Mouse (Mus musculus) E14TG2a.4 (cell line): Measurements from ENCODE around the gene Krt16.
A peak's percentile ranks its signal among the peaks of the same experiment; 100 is the strongest.

Experiments
- H3K27me3 ChIP-seq: 2 replicates; pipeline ENCODE4 v1.6.1; 2014; ENCODE audit warnings: low read length, control low read depth; ENCODE audit not compliant: insufficient read depth
- H3K36me3 ChIP-seq: 2 replicates; pipeline ENCODE4 v1.6.1; 2014; ENCODE audit warnings: low read length, control low read depth; ENCODE audit not compliant: insufficient read depth
- H3K4me1 ChIP-seq: replicated peaks from 2 replicates; pipeline ENCODE4 v1.6.1; 2014; ENCODE audit warnings: low read depth, low read length, control low read depth
- H3K4me3 ChIP-seq: replicated peaks from 2 replicates; pipeline ENCODE4 v1.5.1; 2014; ENCODE audit warnings: mild to moderate bottlenecking, low read length
- H3K9me3 ChIP-seq: 2 replicates; pipeline ENCODE4 v1.6.1; 2014; ENCODE audit warnings: low read length, control low read depth
- CTCF ChIP-seq: conservative IDR thresholded peaks from 2 replicates; pipeline ENCODE4 v1.5.1; 2014; ENCODE audit warnings: low read length
- NANOG ChIP-seq: IDR thresholded peaks from 2 replicates; pipeline ENCODE4 v1.6.1; 2014; ENCODE audit warnings: borderline replicate concordance, low read length, mixed read lengths
- POU5F1 ChIP-seq: IDR thresholded peaks from 2 replicates; pipeline ENCODE4 v1.6.1; 2014; ENCODE audit warnings: low read length, borderline replicate concordance

The Krt16 gene

DNA sequence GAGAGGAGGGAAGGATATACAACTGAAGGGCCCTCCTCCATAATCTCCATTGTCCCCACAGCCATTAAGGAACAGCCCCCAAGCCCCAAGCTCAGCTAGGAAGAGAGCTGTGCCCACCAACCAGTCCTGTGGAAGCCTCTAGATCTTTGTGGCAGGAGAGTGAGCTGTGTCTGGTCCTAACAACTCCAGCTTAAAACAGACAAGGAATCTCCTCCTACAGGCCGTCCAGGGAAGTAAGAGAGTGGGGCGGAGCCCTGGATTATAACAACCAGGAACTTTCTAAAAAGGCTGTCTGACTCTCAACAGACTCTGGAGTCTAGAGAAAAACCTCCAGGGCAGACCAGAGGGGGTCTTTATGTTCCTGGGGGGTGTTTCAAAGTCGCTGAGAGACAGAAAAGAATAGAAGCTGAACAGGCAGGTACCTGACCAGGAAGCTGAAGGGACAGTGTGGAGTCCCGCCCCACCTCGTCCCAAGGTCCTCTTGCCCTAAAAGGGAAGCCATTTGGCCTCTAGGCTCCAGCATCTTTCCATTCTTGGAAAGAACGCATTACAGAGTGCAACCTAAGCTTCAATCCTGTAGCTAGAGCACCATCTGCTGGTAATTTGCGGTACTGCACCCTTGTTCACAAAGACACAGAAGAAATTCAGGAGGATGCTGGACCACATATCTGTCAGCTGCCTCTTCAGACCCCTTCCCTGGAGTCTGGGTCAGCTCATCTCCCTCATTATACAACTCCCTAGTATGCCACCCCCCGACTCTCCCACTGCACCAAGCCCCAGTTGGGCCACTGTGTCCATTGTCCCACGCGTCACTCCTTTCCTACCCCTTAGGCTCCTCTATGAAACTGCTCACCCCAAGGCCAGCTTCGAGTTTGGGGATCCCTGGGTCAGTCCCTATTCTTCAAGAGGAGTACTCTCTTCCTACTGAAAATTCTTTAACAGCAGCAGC lies 33.2 kb upstream of the Krt16 start:
- no peaks in the 10 kb centered on the region for H3K9me3 ChIP-seq
- TF ChIP-seq POU5F1 (no peak), CTCF (peak; percentile 57)

DNA sequence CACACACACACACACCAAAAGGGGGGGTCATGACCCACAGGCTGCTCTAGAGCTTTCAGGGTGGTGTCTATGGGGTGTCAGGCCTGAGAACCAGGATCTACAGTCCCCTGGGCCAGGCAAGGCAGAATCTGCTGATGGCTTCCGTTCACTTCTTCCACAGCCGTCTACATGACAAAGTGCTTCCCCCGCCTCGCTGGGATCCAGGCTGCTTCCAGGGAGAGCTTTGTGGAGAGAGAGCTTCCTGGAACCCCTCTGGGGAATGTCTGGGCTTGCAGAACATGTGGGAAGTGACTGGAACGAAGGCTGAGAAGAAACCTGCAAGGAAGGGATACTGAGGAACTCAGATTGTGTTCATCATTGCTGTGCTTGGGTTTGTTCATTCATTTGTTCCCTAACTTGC lies 30.1 kb upstream of the Krt16 start:
- Histone ChIP-seq H3K27me3 (no peaks in the 10 kb centered on the region), H3K9me3 (no peaks in the 10 kb centered on the region), H3K36me3 (no peaks in the 10 kb centered on the region), H3K4me3 (peak overlapping the region; percentile 53), H3K4me1 (peaks cover 96% of the 10 kb centered on the region)
- no peak for TF ChIP-seq POU5F1
- no peak for TF ChIP-seq CTCF
- TF ChIP-seq NANOG = no peak

More for the DNA sequence above, 33.2 kb upstream of the Krt16 start:
- Histone ChIP-seq H3K36me3 (no peaks in the 10 kb centered on the region), H3K4me3 (no peak overlapping the region), H3K4me1 (peaks cover 96% of the 10 kb centered on the region), H3K27me3 (no peaks in the 10 kb centered on the region)

DNA sequence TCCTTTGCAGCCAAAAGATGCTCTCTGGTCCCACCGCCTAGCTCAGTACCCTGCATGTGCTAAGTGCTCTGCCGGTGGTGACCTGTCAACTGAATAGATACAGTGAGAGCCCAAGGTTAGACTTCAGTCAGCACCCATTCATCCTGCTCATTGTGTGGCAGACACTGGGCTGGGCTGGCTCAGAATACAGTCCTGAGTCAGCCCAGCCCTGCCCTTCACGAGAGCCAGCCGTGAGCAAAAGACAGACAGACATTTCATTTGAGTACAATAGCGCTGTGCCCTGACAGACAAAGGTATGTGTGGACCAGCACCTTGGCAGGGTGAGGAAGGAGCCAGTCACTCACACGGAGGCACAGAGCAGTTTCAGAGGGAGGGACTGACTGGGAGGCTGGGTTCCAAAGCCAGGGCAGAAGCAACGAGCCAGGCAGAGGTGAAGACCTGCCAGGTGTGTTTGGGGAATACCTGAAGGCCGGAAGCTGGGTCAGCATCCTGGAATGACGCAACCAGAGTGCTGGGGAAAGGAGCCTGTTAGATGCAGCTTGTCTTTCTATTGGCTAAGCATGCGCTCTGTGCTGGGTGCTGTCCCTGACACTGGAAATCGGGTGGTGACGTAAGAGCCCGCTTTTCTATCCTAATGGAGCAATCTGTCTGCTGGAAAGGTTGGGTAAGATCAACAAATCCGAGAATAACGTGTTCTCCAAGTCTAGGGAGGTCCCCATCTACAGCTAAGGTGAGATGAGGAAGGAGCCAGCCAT lies 29.2 kb upstream of the Krt16 start:
- TF ChIP-seq NANOG (no peak), POU5F1 (no peak), CTCF (no peak)
- H3K27me3 ChIP-seq = no peaks in the 10 kb centered on the region

DNA sequence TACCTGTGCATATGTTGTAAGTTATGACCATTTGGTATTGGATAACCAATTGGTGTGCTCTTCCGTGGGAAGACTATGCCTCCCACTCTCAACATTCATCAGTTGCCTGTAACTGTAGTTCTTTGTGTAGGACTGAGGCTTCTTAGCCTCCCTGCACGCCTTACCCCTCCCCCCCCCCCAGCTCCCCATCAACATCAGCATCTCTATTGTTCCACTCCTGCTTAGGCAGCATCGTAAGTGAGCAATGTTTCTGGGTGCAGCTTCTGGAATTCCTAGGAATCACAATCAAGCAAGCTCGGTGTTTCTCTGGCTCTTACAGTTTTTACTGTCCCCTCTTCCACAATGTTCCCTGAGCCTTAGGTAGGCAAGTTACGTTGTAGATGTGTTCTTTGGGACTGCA lies 26.8 kb upstream of the Krt16 start:
- H3K9me3 ChIP-seq = no peaks in the 10 kb centered on the region
- no peaks in the 10 kb centered on the region for H3K27me3 ChIP-seq
- peaks cover 97% of the 10 kb centered on the region for H3K4me1 ChIP-seq
- TF ChIP-seq POU5F1 = no peak
- TF ChIP-seq NANOG = no peak
- TF ChIP-seq CTCF = no peak
- 0 out of 2 replicates have a peak overlapping the region, but pooled peaks have one; percentile 17 for H3K4me3 ChIP-seq
- no peaks in the 10 kb centered on the region for H3K36me3 ChIP-seq

More for the DNA sequence above, 29.2 kb upstream of the Krt16 start:
- peak overlapping the region; percentile 53 for H3K4me3 ChIP-seq
- H3K9me3 ChIP-seq = no peaks in the 10 kb centered on the region
- H3K36me3 ChIP-seq = no peaks in the 10 kb centered on the region
- H3K4me1 ChIP-seq = peaks cover 98% of the 10 kb centered on the region

DNA sequence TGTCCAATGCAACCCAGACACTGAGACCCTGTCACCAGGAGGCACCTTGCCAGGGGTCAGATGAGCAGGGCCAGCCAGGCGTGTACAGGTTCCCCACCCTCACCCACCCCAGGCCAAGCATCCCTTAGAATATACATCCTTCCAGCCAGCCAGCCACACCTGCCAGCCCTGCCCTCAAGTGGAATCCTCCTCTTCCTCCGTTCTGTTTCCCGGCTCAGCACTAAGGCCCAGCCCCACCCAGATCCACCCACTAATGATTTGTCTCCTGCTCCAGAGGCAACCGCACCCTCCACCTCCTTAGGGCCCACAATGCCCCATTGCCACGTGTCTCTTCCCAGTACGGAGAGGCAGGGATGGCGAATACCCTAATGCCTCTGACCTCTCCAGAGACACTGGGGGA lies 26.0 kb upstream of the Krt16 start:
- TF ChIP-seq NANOG = no peak
- no peak for TF ChIP-seq CTCF
- no peak for TF ChIP-seq POU5F1
- Histone ChIP-seq H3K36me3 (no peaks in the 10 kb centered on the region), H3K4me1 (peaks cover 97% of the 10 kb centered on the region), H3K27me3 (no peaks in the 10 kb centered on the region), H3K9me3 (no peaks in the 10 kb centered on the region), H3K4me3 (peak overlapping the region; percentile 33; the same call in 1 of the 2 replicates)

DNA sequence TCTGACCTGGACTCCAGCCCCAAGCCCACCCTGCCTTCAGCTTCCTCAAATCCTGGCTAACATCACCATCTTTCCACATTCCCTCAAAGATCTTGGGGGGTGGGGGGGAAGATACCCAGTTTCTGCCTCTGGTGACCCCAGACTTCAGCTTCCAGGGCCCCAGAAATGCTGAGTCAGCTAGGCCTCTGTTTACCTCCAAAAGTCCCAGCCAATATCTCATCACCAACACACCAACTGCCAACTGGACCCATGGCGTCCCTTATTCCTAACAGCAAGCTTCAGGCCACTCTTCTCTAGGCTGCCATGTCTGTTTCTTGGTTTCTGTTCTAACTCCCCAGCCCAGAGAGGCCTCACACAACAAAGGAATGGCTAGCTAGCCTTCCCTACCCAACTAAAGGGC lies 23.2 kb upstream of the Krt16 start:
- TF ChIP-seq NANOG (no peak), POU5F1 (no peak), CTCF (no peak)
- Histone ChIP-seq H3K27me3 (no peaks in the 10 kb centered on the region), H3K4me1 (peaks cover 89% of the 10 kb centered on the region), H3K9me3 (no peaks in the 10 kb centered on the region), H3K36me3 (no peaks in the 10 kb centered on the region), H3K4me3 (peak overlapping the region; percentile 55; the same call in 1 of the 2 replicates)

DNA sequence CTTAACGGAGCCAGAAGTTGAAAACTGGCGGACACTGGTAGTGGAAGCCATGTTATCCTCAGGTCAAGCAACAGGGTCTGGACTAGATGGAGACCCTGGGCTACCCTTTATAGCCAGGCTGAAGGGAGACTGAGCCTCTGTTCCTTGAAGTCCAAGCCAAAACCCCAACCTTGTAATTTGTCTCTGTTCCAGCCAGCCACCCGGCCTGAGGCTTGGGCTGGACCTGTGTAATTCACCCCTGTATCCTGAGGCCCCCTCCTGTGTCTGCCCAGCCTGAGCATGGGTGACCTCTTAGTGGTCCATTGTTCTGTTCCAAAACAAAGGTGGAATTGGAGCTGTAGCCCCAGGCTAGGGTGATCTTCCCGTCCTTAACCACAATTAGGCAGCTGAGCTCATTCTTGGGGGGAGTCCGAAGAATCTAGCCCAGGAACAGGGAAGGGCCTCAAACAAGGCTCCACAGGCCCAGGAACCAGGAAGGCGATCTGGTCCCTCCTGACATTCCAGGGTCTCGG lies 21.2 kb upstream of the Krt16 start, which contains the start of gene Krt42:
Krt42 (minus strand) TSS at position 51 of the 512 bp plus-strand sequence.
- Histone ChIP-seq H3K9me3 (no peaks in the 10 kb centered on the region), H3K4me1 (peaks cover 90% of the 10 kb centered on the region), H3K27me3 (0 out of 2 replicates have a peak, but pooled peaks cover 3% of the 10 kb centered on the region), H3K36me3 (no peaks in the 10 kb centered on the region), H3K4me3 (peak within 1 kb of the TSS; percentile 37; the same call in 1 of the 2 replicates)
- TF ChIP-seq CTCF (no peak), NANOG (no peak)
